Mouse (Mus musculus): ENCODE data around the gene Uvrag. TPM values are rescaled to one million over a fixed set of nuclear protein-coding genes. Genes with fewer than 3 reads are reported as not detected.

The Uvrag gene
- polyA plus RNA-seq, 1 experiment: 16.8 TPM

- no peak for DNase-seq (ENCODE audit: extremely low spot score in 1 of 2, low spot score in 1 of 2)
These were observed 107.6 kb downstream of the Uvrag start for GRCm38 (mm10) chr7:99033314-99033713.

GRCm38 (mm10) chr7:99032051-99032450 lies 108.9 kb downstream of the Uvrag start:
- DNase-seq (ENCODE audit: extremely low spot score in 1 of 2, low spot score in 1 of 2): no peak

GRCm38 (mm10) chr7:99028108-99028507 lies 112.8 kb downstream of the Uvrag start:
- DNase-seq (ENCODE audit: extremely low spot score in 1 of 2, low spot score in 1 of 2): no peak

- DNase-seq (ENCODE audit: extremely low spot score in 1 of 2, low spot score in 1 of 2): no peak
These were observed 113.8 kb downstream of the Uvrag start for GRCm38 (mm10) chr7:99027185-99027584.

GRCm38 (mm10) chr7:99025989-99026388 lies 115.0 kb downstream of the Uvrag start:
- no peak for DNase-seq (ENCODE audit: extremely low spot score in 1 of 2, low spot score in 1 of 2)

GRCm38 (mm10) chr7:99025265-99025664 lies 115.7 kb downstream of the Uvrag start:
- DNase-seq (ENCODE audit: extremely low spot score in 1 of 2, low spot score in 1 of 2): no peak

GRCm38 (mm10) chr7:99024791-99025190 lies 116.2 kb downstream of the Uvrag start:
- DNase-seq (ENCODE audit: extremely low spot score in 1 of 2, low spot score in 1 of 2): no peak

GRCm38 (mm10) chr7:99023931-99024330 lies 117.0 kb downstream of the Uvrag start:
- peak; percentile 42 to 67 for DNase-seq (ENCODE audit: extremely low spot score in 1 of 2, low spot score in 1 of 2)

- DNase-seq (ENCODE audit: extremely low spot score in 1 of 2, low spot score in 1 of 2): no peak
These were observed 119.7 kb downstream of the Uvrag start for GRCm38 (mm10) chr7:99021277-99021676.

- no peak for DNase-seq (ENCODE audit: extremely low spot score in 1 of 2, low spot score in 1 of 2)
These were observed 120.6 kb downstream of the Uvrag start for GRCm38 (mm10) chr7:99020353-99020752.

- DNase-seq (ENCODE audit: extremely low spot score in 1 of 2, low spot score in 1 of 2): no peak
These were observed 123.6 kb downstream of the Uvrag start for GRCm38 (mm10) chr7:99017224-99017844.

- DNase-seq (ENCODE audit: extremely low spot score in 1 of 2, low spot score in 1 of 2): no peak
These were observed 125.0 kb downstream of the Uvrag start for GRCm38 (mm10) chr7:99015914-99016313.

- peak in 1 of 2 experiments; percentile 51 for DNase-seq (ENCODE audit: extremely low spot score in 1 of 2, low spot score in 1 of 2)
These were observed 125.5 kb downstream of the Uvrag start for GRCm38 (mm10) chr7:99015419-99015818.

GRCm38 (mm10) chr7:99014620-99015019 lies 126.3 kb downstream of the Uvrag start:
- no peak for DNase-seq (ENCODE audit: extremely low spot score in 1 of 2, low spot score in 1 of 2)

- DNase-seq (ENCODE audit: extremely low spot score in 1 of 2, low spot score in 1 of 2): no peak
These were observed 133.2 kb downstream of the Uvrag start for GRCm38 (mm10) chr7:99007506-99008354.

- no peak for DNase-seq (ENCODE audit: extremely low spot score in 1 of 2, low spot score in 1 of 2)
These were observed 137.7 kb downstream of the Uvrag start for GRCm38 (mm10) chr7:99003231-99003630.

- no peak for DNase-seq (ENCODE audit: extremely low spot score in 1 of 2, low spot score in 1 of 2)
These were observed 142.2 kb downstream of the Uvrag start for GRCm38 (mm10) chr7:98998722-98999121.

- DNase-seq (ENCODE audit: extremely low spot score in 1 of 2, low spot score in 1 of 2): no peak
These were observed 143.2 kb downstream of the Uvrag start for GRCm38 (mm10) chr7:98997760-98998159.

- no peak for DNase-seq (ENCODE audit: extremely low spot score in 1 of 2, low spot score in 1 of 2)
These were observed 144.2 kb downstream of the Uvrag start for GRCm38 (mm10) chr7:98996791-98997190.

GRCm38 (mm10) chr7:98995126-98995727 lies 145.7 kb downstream of the Uvrag start:
- DNase-seq (ENCODE audit: extremely low spot score in 1 of 2, low spot score in 1 of 2): no peak

- DNase-seq (ENCODE audit: extremely low spot score in 1 of 2, low spot score in 1 of 2): no peak
These were observed 146.8 kb downstream of the Uvrag start for GRCm38 (mm10) chr7:98994137-98994536.

GRCm38 (mm10) chr7:98993395-98993794 lies 147.5 kb downstream of the Uvrag start:
- no peak for DNase-seq (ENCODE audit: extremely low spot score in 1 of 2, low spot score in 1 of 2)

Data from frontal cortex, adult 2 months (tissue).